Mouse (Mus musculus) layer of hippocampus, adult 18-20 months (tissue): Measurements from ENCODE around the gene BC030870. TPM values are rescaled to one million over a fixed set of nuclear protein-coding genes. Genes with fewer than 3 reads are reported as not detected.

Experiments
- DNase-seq, 2 experiments: peaks; one replicate each; pipeline ENCODE4 v3.0.0; 2022; ENCODE audit warnings: low spot score in 2 of 2
- microRNA-seq, 2 experiments: library from miRNA; unstranded; fragments of <30 nt; microRNA quantifications; one replicate each; pipeline ENCODE4 v1.2.0; 2021
- total RNA-seq, 2 experiments: library from RNA; stranded (reverse); gene quantifications; 2 replicates each; pipeline ENCODE4 v1.2.3; 2021

Gene BC030870
- total RNA-seq, 2 experiments from 2014 or later, result not detected

DNA sequence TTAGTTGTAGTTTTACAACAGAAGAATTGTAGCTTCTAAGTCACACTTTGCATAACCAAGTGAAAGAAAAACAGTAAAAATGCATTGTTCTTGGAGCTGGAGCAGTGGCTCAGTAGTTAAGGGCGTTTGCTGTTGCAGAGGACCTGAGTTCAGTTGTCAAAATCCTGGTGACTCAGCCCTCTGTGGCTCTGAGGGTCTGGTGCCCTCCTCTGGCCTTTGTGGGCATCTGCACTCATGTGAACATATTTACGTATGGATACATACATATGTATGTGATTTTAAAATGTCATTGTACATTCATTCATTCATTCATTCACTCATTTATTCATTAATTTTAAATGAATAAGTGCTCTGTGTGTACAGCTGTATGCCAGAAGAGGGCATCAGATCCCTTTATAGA is 43.7 kb downstream of the BC030870 start:
- no peak for DNase-seq

DNA sequence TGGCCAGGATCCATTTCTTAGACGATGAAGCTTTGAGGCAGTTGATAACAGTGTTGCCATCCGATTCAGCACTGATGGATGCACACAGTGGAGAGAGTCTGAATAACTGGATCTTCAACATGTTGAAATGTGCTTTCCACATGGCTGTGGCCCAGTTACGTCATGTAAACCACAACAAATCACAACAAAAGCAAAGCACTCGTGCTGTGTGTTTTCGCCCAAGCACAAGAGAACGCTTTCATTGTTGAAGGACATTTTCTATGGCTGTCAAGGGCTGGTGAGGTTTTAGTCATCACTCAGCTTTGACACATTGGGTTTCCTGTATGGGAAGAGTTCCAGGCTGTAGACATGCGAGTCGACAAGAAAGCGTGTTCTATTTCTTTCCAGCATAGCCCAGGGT is 48.6 kb downstream of the BC030870 start:
- DNase-seq, result no peak

DNA sequence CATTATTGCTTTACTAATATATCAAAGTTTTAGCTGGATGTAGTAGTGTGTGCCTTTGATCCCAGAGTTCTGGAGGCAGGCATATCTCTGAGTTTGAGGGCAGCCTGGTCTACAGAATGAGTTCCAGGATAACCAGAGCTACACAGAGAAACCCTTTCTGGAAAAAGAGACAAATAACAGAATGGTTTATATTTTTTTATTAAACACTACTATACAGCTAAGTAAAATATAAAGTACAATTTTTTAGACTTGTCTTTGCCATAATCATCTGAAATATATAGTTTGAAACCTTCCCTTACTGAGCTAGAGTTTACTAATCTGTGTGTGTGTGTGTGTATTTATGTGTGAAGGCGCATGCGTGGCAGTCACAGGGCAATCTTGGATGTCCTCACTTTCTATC is 54.6 kb downstream of the BC030870 start, which contains the start of gene Gm10663:
Gm10663 (plus strand) TSS at position 301 of the 400 bp plus-strand sequence.
- no peak for DNase-seq

DNA sequence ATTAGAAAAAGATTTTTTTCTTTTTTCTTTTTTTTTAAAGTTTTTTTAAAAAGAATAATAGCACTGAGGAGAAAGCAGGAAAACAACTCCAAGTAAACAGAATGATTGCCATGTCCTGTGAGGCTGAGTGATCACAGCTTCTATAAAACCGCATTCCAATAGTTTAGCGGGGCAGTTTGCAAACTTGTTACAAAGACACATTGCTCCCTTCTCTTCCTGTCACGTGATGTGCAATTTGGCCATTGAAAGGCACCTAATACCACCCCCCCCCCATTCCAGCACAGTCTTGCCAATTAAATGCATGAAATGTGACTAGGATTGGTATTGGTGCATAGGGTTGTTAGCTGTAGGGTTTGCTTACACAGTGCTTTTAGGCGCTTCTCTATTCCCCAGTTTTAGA is 58.4 kb downstream of the BC030870 start:
- DNase-seq, result no peak

DNA sequence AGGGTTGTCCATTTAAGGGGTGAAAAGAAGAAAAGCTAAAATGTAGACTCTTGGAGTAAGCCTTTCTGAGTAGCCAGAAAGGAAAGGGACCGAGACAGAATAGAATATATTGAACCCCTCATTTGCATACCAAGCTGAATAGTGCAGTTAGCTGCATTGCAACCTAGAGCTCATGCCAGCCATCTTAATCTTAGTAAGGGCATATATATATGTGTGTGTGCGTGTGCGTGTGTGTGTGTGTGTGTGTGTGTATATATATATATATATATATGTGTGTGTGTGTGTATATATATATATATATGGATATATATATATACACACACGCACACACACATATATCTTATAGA is 60.9 kb downstream of the BC030870 start:
- DNase-seq, result no peak

DNA sequence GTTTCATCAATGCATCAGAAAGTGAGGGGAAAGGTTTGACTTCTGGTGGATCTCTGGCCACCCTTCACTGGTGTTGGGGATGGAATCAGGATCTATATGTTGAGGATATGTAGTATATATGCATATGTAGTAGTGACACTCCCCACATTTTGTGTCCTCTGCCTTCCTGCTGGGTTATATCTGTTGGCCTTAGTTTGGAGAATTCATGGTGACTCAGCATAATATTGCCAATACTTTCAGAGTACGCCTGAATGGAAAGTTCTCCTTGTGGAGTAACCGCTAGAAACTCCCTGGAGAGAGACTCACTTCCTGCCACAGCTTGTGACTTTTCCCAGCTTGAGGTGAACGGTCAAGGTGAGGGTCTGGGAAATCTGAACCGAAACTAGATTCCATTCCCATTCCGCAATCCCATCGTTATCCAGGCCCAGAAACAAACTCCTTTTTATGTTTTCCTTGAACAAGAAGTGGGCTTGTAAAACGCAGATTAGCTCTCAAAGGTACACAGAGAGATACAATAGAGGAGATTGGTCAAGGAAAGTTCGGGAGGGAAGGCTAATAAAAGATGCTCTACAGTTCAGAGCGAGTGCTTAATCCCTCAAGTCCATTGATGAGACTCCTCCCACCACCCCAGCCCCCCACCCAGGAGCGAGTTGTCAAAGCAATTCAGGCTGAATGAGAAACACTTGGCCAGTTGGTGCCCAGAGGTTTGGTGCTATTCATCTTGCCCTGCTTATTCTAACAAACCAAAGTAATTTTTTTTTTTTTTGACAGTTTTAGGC is 61.5 kb downstream of the BC030870 start:
- no peak for DNase-seq

DNA sequence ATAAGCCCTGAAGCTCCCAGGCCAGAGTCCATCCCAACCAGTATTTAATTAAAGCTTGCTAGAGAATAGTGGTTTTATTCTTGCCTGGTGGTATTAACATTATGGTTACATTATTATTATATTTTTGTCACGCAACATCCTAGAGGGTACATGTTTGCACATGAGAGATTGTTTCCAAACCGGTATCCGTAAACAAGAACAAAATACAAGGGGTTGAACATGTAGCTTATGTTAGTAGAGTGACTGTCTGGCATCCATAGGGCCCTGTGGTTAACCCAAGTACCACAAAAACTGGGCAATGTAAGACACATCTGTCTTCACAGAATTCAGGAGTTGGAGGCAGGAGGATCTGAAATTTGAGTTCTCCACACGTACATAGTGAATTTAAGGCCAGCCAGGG is 62.3 kb downstream of the BC030870 start:
- DNase-seq, result no peak

DNA sequence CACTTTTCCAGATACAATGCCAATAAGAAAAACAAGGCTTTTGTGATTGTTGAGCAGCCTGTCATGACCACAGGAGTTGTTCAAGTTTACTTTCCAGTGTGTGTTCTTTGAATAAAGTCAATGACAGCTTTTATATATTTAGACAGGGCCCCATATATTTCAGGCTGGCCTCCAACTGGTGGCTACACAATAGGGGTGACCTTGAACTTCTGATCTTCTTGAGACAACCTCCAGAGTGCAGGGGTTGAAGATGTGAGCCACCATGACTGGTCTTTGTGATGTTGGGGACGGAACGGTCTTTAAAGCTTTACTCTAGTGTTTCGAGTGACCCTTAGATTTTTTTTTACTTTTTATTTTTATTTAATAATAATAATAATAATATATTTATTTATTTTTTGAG is 63.7 kb downstream of the BC030870 start:
- no peak for DNase-seq

DNA sequence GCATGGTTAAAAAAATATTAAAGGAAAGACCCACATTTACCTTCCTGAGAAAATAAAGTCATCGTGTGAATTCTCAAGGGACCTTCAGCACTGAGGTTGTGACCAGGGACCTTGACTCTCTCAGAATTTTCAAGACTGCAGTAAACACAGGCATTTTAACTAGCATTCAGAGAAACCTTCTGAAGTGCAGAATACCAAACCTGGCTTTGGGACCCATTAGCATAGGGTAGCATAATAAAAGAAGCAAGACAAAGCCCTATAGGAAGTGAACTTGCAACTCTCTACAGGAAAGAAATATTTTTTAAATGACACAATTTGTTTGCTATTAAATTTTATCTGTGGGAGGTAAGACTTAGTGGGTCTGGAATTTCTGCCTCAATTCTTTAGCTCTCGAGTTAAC is 65.3 kb downstream of the BC030870 start:
- DNase-seq, result no peak

DNA sequence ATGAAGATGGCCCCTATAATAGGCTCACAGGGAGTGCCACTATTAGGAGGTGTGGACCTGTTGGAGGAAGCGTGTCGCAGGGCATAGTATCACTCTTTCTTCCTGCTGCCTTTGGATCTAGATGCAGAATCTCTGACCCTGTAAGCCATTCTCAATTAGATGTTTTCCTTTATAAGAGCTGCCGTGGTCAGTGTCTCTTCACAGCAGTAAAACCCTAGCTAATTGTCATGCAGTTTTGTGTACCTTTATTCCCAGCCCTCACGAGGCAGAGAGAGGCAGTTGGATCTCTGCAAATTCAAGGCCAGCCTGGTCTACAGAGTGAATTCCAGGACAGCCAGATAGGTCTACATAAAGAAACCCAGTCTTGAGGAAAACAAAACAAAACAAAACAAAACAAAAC is 67.2 kb downstream of the BC030870 start:
- DNase-seq, result no peak

DNA sequence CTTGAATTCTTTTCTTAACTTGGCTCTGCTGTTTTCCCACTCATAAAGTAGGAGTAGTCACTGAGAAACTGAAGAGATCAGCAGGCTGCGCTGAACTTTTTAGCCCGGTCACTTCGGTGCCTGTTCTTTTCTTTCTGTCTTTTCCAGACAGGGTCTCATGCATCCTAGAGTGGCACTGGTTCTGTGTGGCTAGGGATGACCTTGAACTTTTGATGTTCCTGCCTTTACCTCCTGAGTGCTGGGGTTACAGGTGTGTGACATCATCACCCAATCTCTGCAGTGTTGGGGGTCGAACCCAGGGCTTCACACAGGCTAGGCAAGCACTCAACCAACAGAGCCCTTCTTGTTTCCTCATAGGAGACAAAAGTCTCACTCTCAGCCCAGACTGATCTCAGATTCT is 72.6 kb downstream of the BC030870 start:
- no peak for DNase-seq

DNA sequence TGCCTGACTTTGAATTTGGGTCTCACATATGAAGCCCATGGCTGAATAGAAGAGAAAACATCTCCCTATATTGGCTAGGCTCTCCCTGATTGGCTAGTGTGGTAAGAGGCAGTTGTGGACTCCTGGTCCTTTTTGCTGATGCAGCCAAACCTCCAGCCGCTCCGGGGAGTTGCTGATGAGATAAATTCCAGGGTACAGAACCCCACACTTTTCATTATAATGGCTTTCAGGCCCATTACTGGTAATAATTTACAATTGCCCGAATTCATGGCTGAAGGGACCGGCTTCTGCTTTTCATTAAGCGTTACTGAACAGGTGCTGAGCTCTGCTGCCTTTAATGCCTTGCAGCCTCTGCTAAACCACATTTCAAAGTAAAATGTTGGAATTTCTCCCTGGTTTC is 75.4 kb downstream of the BC030870 start:
- no peak for DNase-seq

DNA sequence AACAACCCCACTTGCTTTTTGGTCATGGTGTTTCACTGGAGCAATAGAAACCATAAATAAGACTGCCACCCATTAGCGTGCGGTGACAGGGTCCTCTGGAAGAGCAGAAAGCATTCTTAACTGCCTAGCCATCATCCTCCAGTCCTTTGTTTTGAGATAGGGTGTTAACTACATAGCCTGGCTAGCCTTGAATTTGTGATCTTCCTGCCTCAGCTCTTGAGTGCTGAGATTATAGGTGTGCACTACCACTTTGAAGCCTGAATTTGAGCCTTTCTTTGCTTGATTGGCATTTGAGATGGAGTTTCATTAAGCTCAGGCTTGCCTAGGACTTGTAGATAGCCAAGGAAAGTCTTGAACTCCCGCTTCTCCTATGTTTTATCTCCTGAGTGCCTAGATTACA is 75.8 kb downstream of the BC030870 start:
- no peak for DNase-seq

DNA sequence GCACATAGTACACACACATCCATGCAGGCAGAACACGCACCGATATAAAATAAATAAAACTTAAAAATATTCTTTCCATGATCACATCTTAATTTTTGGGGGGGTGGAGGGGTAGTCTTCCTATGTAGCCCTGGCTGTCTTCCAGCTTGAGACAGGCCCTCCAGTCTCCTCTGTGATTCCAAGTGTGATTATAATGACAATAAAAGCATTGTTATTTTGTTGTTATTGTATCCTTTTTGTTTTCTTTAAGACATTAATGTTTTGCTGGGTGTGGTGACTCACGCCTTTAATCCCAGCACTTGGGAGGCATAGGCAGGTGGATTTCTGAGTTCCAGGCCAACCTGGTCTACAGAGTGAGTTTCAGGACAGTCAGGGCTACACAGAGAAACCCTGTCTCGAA is 81.6 kb downstream of the BC030870 start:
- no peak for DNase-seq

DNA sequence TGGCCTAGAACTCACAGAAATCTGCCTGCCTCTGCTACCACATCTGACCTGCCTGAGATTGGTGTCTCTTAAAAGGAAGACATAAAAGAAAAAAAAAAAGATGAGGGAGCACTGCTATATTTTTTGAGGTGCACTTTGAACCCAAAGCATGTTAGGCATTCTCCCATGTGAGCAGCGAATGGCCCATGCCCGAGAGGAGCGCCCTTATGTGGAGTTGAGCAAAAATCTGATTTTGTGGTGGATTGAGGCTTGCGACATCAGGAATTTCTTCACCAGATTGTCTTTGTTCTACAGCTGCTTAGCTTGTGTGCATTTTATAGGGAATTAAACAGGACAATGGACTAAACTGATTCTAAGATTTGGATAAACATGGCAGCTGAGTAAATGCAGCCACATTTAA is 82.2 kb downstream of the BC030870 start:
- no peak for DNase-seq

DNA sequence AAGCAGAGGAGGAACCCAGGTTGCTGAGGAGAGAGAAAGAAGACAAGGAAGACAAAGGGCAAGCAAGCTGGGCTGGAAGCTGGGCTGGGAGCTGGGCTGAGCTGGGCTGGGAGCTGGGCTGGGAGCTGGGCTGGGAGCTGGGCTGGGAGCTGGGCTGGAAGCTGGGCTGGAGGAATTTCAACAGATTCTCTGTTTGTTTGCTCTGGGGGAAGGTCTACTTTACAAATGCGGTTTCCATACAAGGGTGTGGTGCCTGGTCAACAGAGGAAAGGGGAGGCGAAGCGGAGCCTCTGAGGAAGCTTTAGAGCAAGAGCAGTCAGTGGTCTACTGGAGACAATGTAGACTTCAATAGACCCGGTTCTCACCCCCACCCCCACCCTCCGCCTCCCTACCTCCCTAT is 82.8 kb downstream of the BC030870 start:
- no peak for DNase-seq

DNA sequence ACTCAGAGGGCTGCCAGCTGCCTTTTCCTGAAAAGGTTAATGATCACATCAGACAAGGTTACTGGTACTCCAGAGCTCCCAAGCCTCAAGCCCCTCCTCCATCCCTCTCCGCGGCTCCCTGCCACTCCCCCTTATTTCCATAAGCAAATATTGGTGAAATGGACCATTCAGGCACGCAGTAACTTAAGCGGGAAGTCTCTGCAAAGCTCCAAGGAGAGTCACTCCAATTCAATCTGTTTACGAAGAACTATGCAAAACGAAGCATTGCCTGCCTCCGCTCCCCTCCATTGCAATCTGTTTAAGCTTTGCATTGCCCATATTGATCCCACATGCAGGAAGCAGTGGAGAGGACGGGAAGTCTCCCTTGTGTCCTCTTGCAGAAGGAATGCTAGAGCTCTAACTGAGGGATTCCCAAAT is 92.2 kb downstream of the BC030870 start, which contains the start of gene Apela:
Apela (minus strand) TSS at position 220 of the 417 bp plus-strand sequence.
- DNase-seq, result peak; percentile 11 to 55

Small RNA genes within 50 kb of the gene (microRNA-seq; reads per million reads assigned to microRNA genes)
- 0 reads per million in 2 experiments for gene Gm24333

Other genes starting within 250 kb of the BC030870 start
- 10 to 100 TPM; 24.8 to 28.1 TPM for gene Tmem192, start 182.4 kb downstream of the BC030870 start, total RNA-seq
- not detected for gene Trim75, start 141.7 kb downstream of the BC030870 start, total RNA-seq
- gene Trim61, start 111.0 kb downstream of the BC030870 start, total RNA-seq, result not detected
- not detected for gene Trim60, start 111.0 kb downstream of the BC030870 start, total RNA-seq
- gene Apela, start 92.2 kb downstream of the BC030870 start, total RNA-seq, result not detected
- gene Gm10663, start 54.5 kb downstream of the BC030870 start, total RNA-seq, result not detected